Mouse (Mus musculus) spleen, postnatal 4 days (tissue): Measurements from ENCODE around the gene Fam222a.

ENCODE experiments used
- DNase-seq, 2 experiments: peaks; one replicate each; pipeline ENCODE4 v3.0.0; 2022; ENCODE audit warnings: low spot score in 2 of 2

The Fam222a gene

GRCm38 (mm10) chr5:114583046-114583445 lies 15.2 kb downstream of the Fam222a start:
- no peak for DNase-seq

- DNase-seq: no peak
Observed at GRCm38 (mm10) chr5:114583490-114584175, 15.8 kb downstream of the Fam222a start.

GRCm38 (mm10) chr5:114584293-114585104 lies 16.7 kb downstream of the Fam222a start:
- no peak for DNase-seq

- DNase-seq: no peak
Observed at GRCm38 (mm10) chr5:114585682-114586081, 17.9 kb downstream of the Fam222a start.

- peak; percentile 80 to 91 for DNase-seq
Observed at GRCm38 (mm10) chr5:114587908-114588307, 20.1 kb downstream of the Fam222a start.

GRCm38 (mm10) chr5:114588416-114588815 lies 20.6 kb downstream of the Fam222a start:
- no peak for DNase-seq

GRCm38 (mm10) chr5:114589026-114589425 lies 21.2 kb downstream of the Fam222a start:
- no peak for DNase-seq

DNA sequence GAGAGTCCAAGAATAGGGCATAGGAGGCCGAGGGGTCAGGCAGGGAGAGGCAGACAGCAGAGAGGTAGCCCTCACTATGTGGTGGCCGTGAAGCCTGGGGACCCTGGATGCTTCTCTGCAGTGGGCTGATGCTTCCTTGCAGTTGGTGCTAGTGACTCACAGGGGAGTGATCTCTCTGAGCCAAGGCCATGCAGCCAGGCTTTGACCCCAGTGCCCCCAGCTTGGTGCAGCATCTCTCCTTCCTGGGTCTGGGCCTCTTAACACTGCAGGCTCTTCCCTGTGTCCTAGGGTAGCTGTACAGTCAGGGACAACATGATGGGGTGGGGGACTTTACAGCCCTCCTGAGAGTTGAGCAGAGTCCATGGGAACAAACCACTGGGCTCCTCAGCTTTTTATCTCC lies 21.6 kb downstream of the Fam222a start:
- DNase-seq: no peak

DNA sequence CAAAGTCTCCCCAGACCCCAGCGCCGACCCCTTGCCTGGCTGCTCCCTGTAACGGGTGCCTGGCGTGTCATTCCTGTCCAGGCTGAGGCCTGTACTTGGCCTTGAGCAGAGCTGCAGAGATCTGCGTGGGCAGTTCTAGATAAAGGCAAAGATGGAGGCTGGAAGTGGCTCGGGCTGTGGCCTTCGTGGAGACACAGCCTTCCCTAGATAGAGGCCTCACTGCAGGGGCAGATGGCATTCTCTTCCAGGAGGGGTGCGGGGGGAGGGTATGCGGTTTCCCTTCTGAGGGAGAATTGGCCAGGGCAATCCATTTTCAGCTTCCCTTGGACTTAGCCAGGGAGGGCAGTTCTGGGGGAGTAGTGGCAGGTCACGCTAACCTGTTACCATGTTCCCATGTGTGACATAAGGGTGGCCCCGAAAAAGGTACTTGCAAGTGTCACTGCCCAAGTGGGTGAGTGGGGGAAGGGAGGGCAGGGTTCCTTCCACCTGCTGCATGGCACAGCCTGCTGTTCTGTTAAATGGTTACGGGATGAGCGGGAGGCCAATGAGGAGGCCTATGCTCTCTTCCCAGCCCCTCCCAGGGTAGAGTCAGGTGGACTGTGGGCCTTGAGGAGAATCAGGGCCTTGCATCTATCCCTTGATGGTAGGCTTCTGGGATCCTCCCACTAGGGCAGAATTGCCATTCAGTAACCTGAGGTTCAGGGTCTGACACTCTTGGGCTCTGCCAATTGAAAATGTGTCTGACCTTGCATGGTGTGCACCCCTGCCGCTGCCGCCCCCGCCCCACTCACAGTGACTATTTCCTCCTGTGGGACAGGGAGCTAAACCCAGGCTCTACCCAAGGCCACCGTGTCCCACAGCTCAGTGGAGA lies 22.5 kb downstream of the Fam222a start:
- DNase-seq: no peak

DNA sequence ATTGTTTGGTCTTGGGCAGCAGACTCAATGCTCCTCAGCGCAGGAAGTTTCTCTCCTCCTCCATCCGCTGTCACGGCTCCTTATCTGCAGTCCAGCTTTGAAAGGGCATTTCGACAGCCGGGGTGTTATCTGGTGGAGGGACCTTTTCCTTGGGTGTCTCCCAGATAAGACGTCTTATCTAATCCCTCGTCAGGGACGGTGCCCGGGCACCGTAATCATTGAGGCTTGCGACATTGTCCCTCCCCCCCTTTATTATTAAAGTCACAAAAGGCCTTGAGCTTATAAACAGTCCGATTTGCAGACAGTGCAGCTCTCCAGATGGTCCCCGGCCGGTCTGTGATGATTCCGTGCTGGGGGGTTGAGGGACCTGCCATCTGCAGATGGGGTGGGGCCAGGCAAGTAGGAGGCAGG lies 23.3 kb downstream of the Fam222a start:
- no peak for DNase-seq

GRCm38 (mm10) chr5:114592463-114593160 lies 24.8 kb downstream of the Fam222a start:
- no peak for DNase-seq

- DNase-seq: no peak
Observed at GRCm38 (mm10) chr5:114593161-114593821, 25.5 kb downstream of the Fam222a start.

DNA sequence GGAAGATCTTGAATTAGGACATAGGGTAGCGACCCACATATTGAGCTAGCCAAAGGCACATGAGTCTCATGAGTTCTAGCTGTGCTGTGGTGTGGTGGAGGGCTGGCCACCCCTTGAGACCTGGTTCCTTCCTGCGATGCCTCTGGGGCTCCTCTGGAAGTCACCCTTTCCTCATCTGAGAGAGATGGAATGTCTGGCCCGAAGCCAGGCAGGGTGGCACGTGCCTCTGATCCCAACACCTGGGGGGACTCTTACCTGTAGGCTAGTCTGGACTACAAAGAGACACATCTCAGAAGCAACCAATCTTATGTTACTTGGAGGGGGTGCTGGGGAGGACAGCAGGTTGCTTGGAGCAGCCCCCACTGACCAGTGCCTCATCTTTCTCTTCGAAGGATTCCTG lies 26.1 kb downstream of the Fam222a start:
- DNase-seq: no peak

DNA sequence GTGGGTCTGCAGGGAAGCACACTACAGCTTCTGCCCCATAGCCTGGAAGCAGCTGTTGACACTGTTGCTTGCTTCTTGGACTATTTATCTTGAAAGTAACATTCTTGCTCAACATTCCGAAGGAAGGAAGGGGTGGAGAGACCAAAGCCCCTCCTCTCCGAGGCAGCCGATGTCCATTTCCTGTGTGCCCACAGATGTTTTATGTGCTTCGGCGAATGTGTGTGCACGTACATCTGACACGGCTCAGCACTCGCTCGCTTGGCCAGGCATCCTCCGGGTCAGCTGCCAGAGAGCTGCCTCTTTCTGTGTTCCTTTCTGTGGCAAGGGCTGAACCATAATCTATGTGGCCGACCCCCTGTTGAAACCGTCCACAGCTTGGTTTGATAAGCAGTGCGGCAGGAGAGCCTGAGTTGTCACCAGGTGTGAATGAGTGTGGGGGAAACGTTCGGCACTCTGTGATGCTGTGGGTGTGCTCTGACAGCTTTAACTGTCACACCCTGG lies 27.0 kb downstream of the Fam222a start:
- DNase-seq: peak in 1 of 2 experiments; percentile 45

GRCm38 (mm10) chr5:114596604-114597003 lies 28.8 kb downstream of the Fam222a start:
- peak; percentile 62 to 77 for DNase-seq

GRCm38 (mm10) chr5:114597222-114597621 lies 29.4 kb downstream of the Fam222a start:
- peak in 1 of 2 experiments; percentile 35 for DNase-seq

- DNase-seq: no peak
Observed at GRCm38 (mm10) chr5:114597652-114598051, 29.8 kb downstream of the Fam222a start.

- DNase-seq: no peak
Observed at GRCm38 (mm10) chr5:114602012-114602411, 34.2 kb downstream of the Fam222a start.

DNA sequence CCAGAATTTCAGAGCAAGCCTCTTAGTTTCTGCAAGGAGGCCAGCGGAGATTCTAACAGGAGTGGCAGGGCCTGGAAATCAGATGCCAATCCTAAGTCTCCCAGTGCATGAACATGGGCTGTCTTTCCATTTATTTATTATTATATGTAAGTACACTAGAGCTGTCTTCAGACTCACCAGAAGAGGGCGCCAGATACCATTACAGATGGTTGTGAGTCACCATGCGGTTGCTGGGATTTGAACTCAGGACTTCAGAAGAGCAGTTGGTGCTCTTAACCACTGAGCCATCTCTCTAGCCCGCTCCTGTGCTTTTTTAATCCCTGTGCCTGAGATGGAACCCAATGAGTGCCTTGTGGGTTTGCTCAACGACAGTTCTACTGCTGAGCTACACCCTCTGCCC lies 36.2 kb downstream of the Fam222a start:
- no peak for DNase-seq

- no peak for DNase-seq
Observed at GRCm38 (mm10) chr5:114604781-114605290, 37.0 kb downstream of the Fam222a start.

DNA sequence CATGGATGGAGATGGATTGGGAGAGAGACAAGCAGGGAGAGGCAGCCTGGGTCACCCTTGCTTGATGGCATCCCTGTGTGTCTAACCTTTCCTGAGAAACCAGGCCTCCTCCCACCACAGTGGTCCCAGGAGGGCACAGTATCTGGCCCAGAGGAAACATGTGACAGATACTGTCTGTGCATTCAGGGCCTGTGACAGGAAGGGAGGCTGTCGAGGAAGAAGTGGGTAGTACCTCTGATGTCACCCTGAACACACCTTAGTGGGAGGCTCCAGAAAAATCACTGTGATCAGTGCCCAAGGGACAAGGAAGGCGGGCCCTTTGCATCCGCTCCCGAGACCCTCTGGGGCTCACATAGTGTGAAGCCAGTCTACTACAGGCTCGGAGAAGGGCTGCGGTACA lies 38.2 kb downstream of the Fam222a start:
- DNase-seq: no peak
